9 mouse cellular contexts compared by ENCODE assay signal in genomic region chr4:62559797-62560329, GRCm38 (mm10). TPM values are rescaled to one million over a fixed set of nuclear protein-coding genes. Genes with fewer than 3 reads are reported as not detected.
DNase-seq lines count a peak whose midpoint lies in the region; ATAC-seq and TF ChIP-seq lines count a peak whose summit lies in the region.
"Had no signal": no experiment of that assay in that cellular context is flagged by ENCODE, and none has a peak within 500 bp of the region (broad histone marks: within the 10 kb centered on the region; RNA-seq: fewer than 3 reads in every experiment).

Gene Rgs3, plus strand, starts transcription at chr4:62559847.

- no peak for TF ChIP-seq CTCF in gastrocnemius, adult 2 months (IDR thresholded peaks at IDR 0.05)

- no peak within 1 kb of the TSS for H3K27ac ChIP-seq in gastrocnemius, adult 2 months
- no peak within 1 kb of the TSS for H3K27ac ChIP-seq in ES-E14 (ENCODE audit: insufficient read depth, low read depth, low read length, poor library complexity, severe bottlenecking)
- no peak within 1 kb of the TSS for H3K27ac ChIP-seq in forebrain, embryonic 16.5 days (ENCODE audit: low read length)
- no peak within 1 kb of the TSS for H3K27ac ChIP-seq in intestine, embryonic 16.5 days (ENCODE audit: low read length)

- no peak within 1 kb of the TSS for H3K9ac ChIP-seq in ES-E14 (ENCODE audit: insufficient read depth, low read depth, low read length, poor library complexity, severe bottlenecking)
- no peak within 1 kb of the TSS for H3K9ac ChIP-seq in forebrain, embryonic 16.5 days (replicated peaks; ENCODE audit: low read depth, low read length)
- no peak within 1 kb of the TSS for H3K9ac ChIP-seq in intestine, embryonic 16.5 days (ENCODE audit: low read depth, low read length)

- H3K9me3 ChIP-seq in ES-E14 (ENCODE audit: control insufficient read depth, insufficient read depth, low read depth, low read length) = no peaks in the 10 kb centered on the region
- no peaks in the 10 kb centered on the region for H3K9me3 ChIP-seq in forebrain, embryonic 16.5 days (ENCODE audit: control insufficient read depth, low read length)
- H3K9me3 ChIP-seq in intestine, embryonic 16.5 days (ENCODE audit: control insufficient read depth, low read length) = no peaks in the 10 kb centered on the region

- no peak for ATAC-seq in forebrain, embryonic 16.5 days
- ATAC-seq in intestine, embryonic 16.5 days = no peak
- no peak for ATAC-seq in monocyte, adult 5-6 weeks (replicated peaks; ENCODE audit: insufficient number of reproducible peaks, low FRiP score, low TSS enrichment, poor library complexity, severe bottlenecking)

- WGBS in forebrain, embryonic 16.5 days = 70% methylated on average over 6 of the region's 6 CpGs
- WGBS in intestine, embryonic 16.5 days = 56% methylated on average over 6 of the region's 6 CpGs

- H3K27me3 ChIP-seq in forebrain, embryonic 16.5 days (replicated peaks; ENCODE audit: control insufficient read depth, insufficient read depth, low read length) = no peaks in the 10 kb centered on the region
- H3K27me3 ChIP-seq in intestine, embryonic 16.5 days (replicated peaks; ENCODE audit: control insufficient read depth, insufficient read depth, low read length) = peaks cover 4% of the 10 kb centered on the region; the same call in 1 of the 2 replicates
- H3K27me3 ChIP-seq: CH12.LX had no signal

- intact Hi-C loops in gastrocnemius, adult 2 months (cut with DNase I) = no loop called here

- H3K4me3 ChIP-seq in gastrocnemius, adult 2 months = no peak within 1 kb of the TSS
- H3K4me3 ChIP-seq in ES-E14 (ENCODE audit: insufficient read depth in 1 of 2, low read depth in 1 of 2, low read length in 2 of 2, poor library complexity in 1 of 2, severe bottlenecking in 1 of 2) = no peak within 1 kb of the TSS
- no peak within 1 kb of the TSS for H3K4me3 ChIP-seq in forebrain, embryonic 16.5 days (replicated peaks; ENCODE audit: low read length)
- H3K4me3 ChIP-seq in intestine, embryonic 16.5 days (ENCODE audit: low read length) = no peak within 1 kb of the TSS

- H3K4me2 ChIP-seq in forebrain, embryonic 16.5 days (ENCODE audit: low read length) = no peak within 1 kb of the TSS
- H3K4me2 ChIP-seq in intestine, embryonic 16.5 days (ENCODE audit: low read depth, low read length) = no peak within 1 kb of the TSS

- in situ Hi-C loops in ES-E14 (cut with MboI; ENCODE audit: low sequenced_read_pairs in 2 of 2, unreplicated experiment in 2 of 2) = loop anchor here (5.0 to 25.0 kb wide), 3 partner anchors 132 to 202 kb away; no protein-coding TSS in a partner anchor

- no peak for DNase-seq in gastrocnemius, postnatal 4 days (ENCODE audit: low spot score in 2 of 2)
- no peak for DNase-seq in gastrocnemius, adult 2 months
- DNase-seq in ES-E14 (ENCODE audit: low read depth, low spot score) = no peak
- DNase-seq in cerebellum, postnatal 14 days = no peak
- no peak for DNase-seq in frontal cortex, postnatal 25 days (ENCODE audit: low spot score in 2 of 2)

- no peaks in the 10 kb centered on the region for H3K4me1 ChIP-seq in ES-E14 (ENCODE audit: control insufficient read depth in 2 of 2, insufficient read depth in 2 of 2, low read length in 2 of 2, poor library complexity in 1 of 2)
- H3K4me1 ChIP-seq in forebrain, embryonic 16.5 days (replicated peaks; ENCODE audit: control insufficient read depth, insufficient read depth, low read length) = 0 out of 2 replicates have a peak, but pooled peaks cover 3% of the 10 kb centered on the region
- H3K4me1 ChIP-seq in intestine, embryonic 16.5 days (ENCODE audit: control insufficient read depth, insufficient read depth, low read length) = no peaks in the 10 kb centered on the region

- H3K36me3 ChIP-seq in ES-E14 (ENCODE audit: control insufficient read depth, insufficient read depth, low read length, poor library complexity, severe bottlenecking) = no peaks in the 10 kb centered on the region
- no peaks in the 10 kb centered on the region for H3K36me3 ChIP-seq in forebrain, embryonic 16.5 days (ENCODE audit: control insufficient read depth, insufficient read depth)
- no peaks in the 10 kb centered on the region for H3K36me3 ChIP-seq in intestine, embryonic 16.5 days (ENCODE audit: control insufficient read depth, insufficient read depth, low read length)

TF ChIP-seq in ES-E14, 5 proteins besides CTCF, POLR2A, EP300 and RAD21:
- TF ChIP-seq HCFC1 (IDR thresholded peaks at IDR 0.05; ENCODE audit: borderline replicate concordance, insufficient read depth, low read length) (no peak), CHD2 (IDR thresholded peaks at IDR 0.05; ENCODE audit: low read depth, low read length) (no peak), ZNF384 (IDR thresholded peaks at IDR 0.05; ENCODE audit: low read depth, low read length) (no peak), MAFK (IDR thresholded peaks at IDR 0.05; ENCODE audit: insufficient read depth, low read depth, low read length) (no peak), ZC3H11A (IDR thresholded peaks at IDR 0.05; ENCODE audit: borderline replicate concordance, low read depth, low read length) (no peak)

RNA-seq across cellular contexts. Expression of gene Rgs3, which starts in this region (rescaled TPM):
- 10 to 100 TPM; 36.9 to 44.0 TPM for total RNA-seq in gastrocnemius, postnatal 4 days (2021)
- 10 to 100 TPM in 1 of 2 experiments, 1 to 10 TPM in 1; 8.6 to 10.3 TPM for total RNA-seq in gastrocnemius, adult 2 months (2021)
- 7.1 and 10.0 TPM in 2 replicates for total RNA-seq in ES-E14 (2012; rRNA removed)
- 44.8 and 50.4 TPM in 2 replicates for polyA plus RNA-seq in forebrain, embryonic 16.5 days (2015; fragmentation: Nextera tagmentation; extraction: Ambion mirVana)
- 46.0 and 47.6 TPM in 2 replicates for polyA plus RNA-seq in intestine, embryonic 16.5 days (2015; fragmentation: Nextera tagmentation; extraction: Ambion mirVana)
- total RNA-seq in monocyte, adult 5-6 weeks (2017) = 74.1 to 183 TPM (median 86.7 TPM) in 3 replicates
